Mouse (Mus musculus) forebrain, embryonic 11.5 days (tissue): ENCODE measurements around the gene Lrcol1. TPM values are rescaled to one million over a fixed set of nuclear protein-coding genes. Genes with fewer than 3 reads are reported as not detected.
A peak's percentile ranks its signal among the peaks of the same experiment; 100 is the strongest.

Source experiments
- ATAC-seq: fragments of 200-750 bp; cut with Nextera tagmentation; replicated peaks from 2 replicates; pipeline ENCODE4 v1.8.0; 2017; ENCODE audit warnings: moderate TSS enrichment; ENCODE audit not compliant: low FRiP score
- DNase-seq: peaks from one replicate; pipeline ENCODE4 v3.0.0-alpha.2; 2017; ENCODE audit warnings: low spot score
- H3K27ac ChIP-seq: fragments of 300-500 bp; sonication (generic); 2 replicates; pipeline ENCODE4 v1.5.1; 2014; ENCODE audit warnings: low read depth, low read length
- H3K27me3 ChIP-seq: fragments of 300-500 bp; sonication (generic); 2 replicates; pipeline ENCODE4 v1.6.1; 2014; ENCODE audit warnings: mild to moderate bottlenecking, low read length, mixed read lengths; ENCODE audit not compliant: control insufficient read depth, insufficient read depth
- H3K36me3 ChIP-seq: fragments of 300-500 bp; sonication (generic); 2 replicates; pipeline ENCODE4 v1.6.1; 2014; ENCODE audit warnings: mild to moderate bottlenecking, low read length, moderate library complexity, mixed read lengths; ENCODE audit not compliant: control insufficient read depth, insufficient read depth
- H3K4me1 ChIP-seq: fragments of 300-500 bp; sonication (generic); replicated peaks from 2 replicates; pipeline ENCODE4 v1.6.1; 2014; ENCODE audit warnings: low read length, mixed read lengths; ENCODE audit not compliant: control insufficient read depth, insufficient read depth
- H3K4me2 ChIP-seq: fragments of 300-500 bp; sonication (generic); 2 replicates; pipeline ENCODE4 v1.6.1; 2014; ENCODE audit warnings: low read depth, mild to moderate bottlenecking, low read length, moderate library complexity, mixed read lengths; ENCODE audit not compliant: severe bottlenecking
- H3K4me3 ChIP-seq: fragments of 300-500 bp; sonication (generic); 2 replicates; pipeline ENCODE4 v1.5.1; 2014; ENCODE audit warnings: low read depth, low read length
- H3K9ac ChIP-seq: fragments of 300-500 bp; sonication (generic); 2 replicates; pipeline ENCODE4 v1.6.1; 2014; ENCODE audit warnings: low read length
- H3K9me3 ChIP-seq: fragments of 300-500 bp; sonication (generic); 2 replicates; pipeline ENCODE4 v1.6.1; 2016; ENCODE audit warnings: low read length, mixed read lengths; ENCODE audit not compliant: control insufficient read depth
- WGBS: fragments of 180-500 bp; shearing (Covaris S2); extraction: QIAGEN DNeasy Blood & Tissue Kit; methylation state at CpG from one replicate; pipeline ENCODE4 v1.1.7; 2014; 5-methylcytosine and 5-hydroxymethylcytosine counted together
- polyA plus RNA-seq: library from polyadenylated mRNA; unstranded; fragments of >200 nt; fragmentation: Nextera tagmentation; extraction: Ambion mirVana; gene quantifications from 2 replicates; pipeline ENCODE4 v1.2.1, GENCODE M21; 2014

Lrcol1 gene
- polyA plus RNA-seq, 1 experiment from 2014 or later: not detected

- WGBS: 88% methylated on average over 8 of the region's 8 CpGs
- Histone ChIP-seq H3K4me3 (no peak overlapping the region), H3K36me3 (no peaks in the 10 kb centered on the region), H3K4me1 (peaks cover 7% of the 10 kb centered on the region; the same call in 1 of the 2 replicates), H3K9ac (no peak overlapping the region), H3K9me3 (no peaks in the 10 kb centered on the region), H3K27me3 (peaks cover 5% of the 10 kb centered on the region), H3K27ac (no peak overlapping the region), H3K4me2 (no peak overlapping the region)
- ATAC-seq (no peak), DNase-seq (no peak)
Observed at GRCm38 (mm10) chr5:110347006-110347405, 2.5 kb downstream of the Lrcol1 start.

GRCm38 (mm10) chr5:110354716-110355115, 10.2 kb downstream of the Lrcol1 start:
- H3K27me3 ChIP-seq: no peaks in the 10 kb centered on the region
- 10% methylated on average over 7 of the region's 7 CpGs for WGBS
- H3K4me3 ChIP-seq: no peak overlapping the region
- no peak overlapping the region for H3K4me2 ChIP-seq
- H3K36me3 ChIP-seq: no peaks in the 10 kb centered on the region
- ATAC-seq (0 out of 2 replicates have a peak, but pooled peaks have one; percentile 22), DNase-seq (peak; percentile 74)
- H3K9ac ChIP-seq: no peak overlapping the region
- no peaks in the 10 kb centered on the region for H3K4me1 ChIP-seq
- no peaks in the 10 kb centered on the region for H3K9me3 ChIP-seq
- no peak overlapping the region for H3K27ac ChIP-seq

- H3K27me3 ChIP-seq: no peaks in the 10 kb centered on the region
Observed at GRCm38 (mm10) chr5:110357531-110358179, 13.1 kb downstream of the Lrcol1 start.

GRCm38 (mm10) chr5:110361465-110361864, 16.9 kb downstream of the Lrcol1 start:
- WGBS: 88% methylated on average over 6 of the region's 6 CpGs
- ATAC-seq (no peak), DNase-seq (no peak)
- H3K36me3 ChIP-seq: no peaks in the 10 kb centered on the region; the same call in 1 of the 2 replicates
- H3K4me3 ChIP-seq: no peak overlapping the region
- no peaks in the 10 kb centered on the region for H3K9me3 ChIP-seq
- peaks cover 12% of the 10 kb centered on the region; the same call in 1 of the 2 replicates for H3K4me1 ChIP-seq
- peaks cover 5% of the 10 kb centered on the region for H3K27me3 ChIP-seq
- H3K9ac ChIP-seq: no peak overlapping the region
- no peak overlapping the region for H3K27ac ChIP-seq
- H3K4me2 ChIP-seq: no peak overlapping the region

More at GRCm38 (mm10) chr5:110357531-110358179, 13.1 kb downstream of the Lrcol1 start:
- no peaks in the 10 kb centered on the region for H3K4me1 ChIP-seq
- 50% methylated on average over 7 of the region's 9 CpGs for WGBS
- no peaks in the 10 kb centered on the region for H3K36me3 ChIP-seq
- no peak overlapping the region for H3K9ac ChIP-seq
- peak; percentile 50 for ATAC-seq
- no peaks in the 10 kb centered on the region for H3K9me3 ChIP-seq
- DNase-seq: peak; percentile 90
- no peak overlapping the region for H3K4me2 ChIP-seq
- no peak overlapping the region for H3K27ac ChIP-seq
- H3K4me3 ChIP-seq: no peak overlapping the region

GRCm38 (mm10) chr5:110362813-110363178, 18.3 kb downstream of the Lrcol1 start:
- H3K27ac ChIP-seq: no peak overlapping the region
- peaks cover 5% of the 10 kb centered on the region for H3K27me3 ChIP-seq
- ATAC-seq (no peak; the same call in 1 of the 2 replicates), DNase-seq (no peak)
- H3K9ac ChIP-seq: peak overlapping the region; percentile 55
- peak overlapping the region; percentile 91 for H3K4me2 ChIP-seq
- peak overlapping the region; percentile 36 for H3K4me3 ChIP-seq
- no peaks in the 10 kb centered on the region for H3K9me3 ChIP-seq
- no peaks in the 10 kb centered on the region; the same call in none of the 2 replicates for H3K36me3 ChIP-seq
- H3K4me1 ChIP-seq: peaks cover 12% of the 10 kb centered on the region; the same call in 1 of the 2 replicates
- WGBS: 2% methylated on average over 28 of the region's 28 CpGs

- Histone ChIP-seq H3K4me2 (peak overlapping the region; percentile 91), H3K36me3 (no peaks in the 10 kb centered on the region; the same call in none of the 2 replicates), H3K9me3 (no peaks in the 10 kb centered on the region), H3K4me3 (peak overlapping the region; percentile 36), H3K9ac (peak overlapping the region; percentile 55), H3K27ac (no peak overlapping the region), H3K27me3 (peaks cover 5% of the 10 kb centered on the region), H3K4me1 (peaks cover 12% of the 10 kb centered on the region; the same call in 1 of the 2 replicates)
- 3% methylated on average over 65 of the region's 72 CpGs for WGBS
- DNase-seq: peak; percentile 88
- ATAC-seq: peak; percentile 79
Observed at GRCm38 (mm10) chr5:110363179-110363821, 18.8 kb downstream of the Lrcol1 start.

GRCm38 (mm10) chr5:110363822-110364545, 19.5 kb downstream of the Lrcol1 start:
- WGBS: 41% methylated on average over 11 of the region's 11 CpGs
- no peak overlapping the region for H3K4me3 ChIP-seq

GRCm38 (mm10) chr5:110376802-110377433, 32.4 kb downstream of the Lrcol1 start:
- no peaks in the 10 kb centered on the region for H3K27me3 ChIP-seq
- H3K4me1 ChIP-seq: peaks cover 4% of the 10 kb centered on the region; the same call in 1 of the 2 replicates
- no peak overlapping the region for H3K4me2 ChIP-seq
- H3K9me3 ChIP-seq: no peaks in the 10 kb centered on the region
- WGBS: 60% methylated on average over 8 of the region's 8 CpGs
- H3K27ac ChIP-seq: no peak overlapping the region
- DNase-seq: peak; percentile 91
- peak; percentile 52 for ATAC-seq
- peaks cover 11% of the 10 kb centered on the region; the same call in 1 of the 2 replicates for H3K36me3 ChIP-seq
- H3K4me3 ChIP-seq: no peak overlapping the region
- no peak overlapping the region for H3K9ac ChIP-seq

More at GRCm38 (mm10) chr5:110363822-110364545, 19.5 kb downstream of the Lrcol1 start:
- H3K4me2 ChIP-seq: no peak overlapping the region; the same call in 1 of the 2 replicates
- H3K4me1 ChIP-seq: peaks cover 12% of the 10 kb centered on the region; the same call in 1 of the 2 replicates
- 0 out of 2 replicates have a peak overlapping the region, but pooled peaks have one; percentile 55 for H3K9ac ChIP-seq
- no peaks in the 10 kb centered on the region for H3K9me3 ChIP-seq
- peak; percentile 57 for DNase-seq
- H3K27me3 ChIP-seq: peaks cover 5% of the 10 kb centered on the region
- no peaks in the 10 kb centered on the region; the same call in none of the 2 replicates for H3K36me3 ChIP-seq
- no peak for ATAC-seq
- no peak overlapping the region for H3K27ac ChIP-seq
